Mouse (Mus musculus) liver, adult (tissue): Measurements from ENCODE around the gene Zbtb2.

Experiments
- GATA4 ChIP-seq: IDR thresholded peaks from 2 replicates; pipeline ENCODE4 v1.6.1; 2014; ENCODE audit warnings: mild to moderate bottlenecking, low read length; ENCODE audit not compliant: insufficient replicate concordance

Zbtb2 gene

GRCm38 (mm10) chr10:4387701-4388383 lies at the start of gene Zbtb2:
TSS of gene Zbtb2 (minus strand) at chr10:4388108.
- no peak for TF ChIP-seq GATA4

- TF ChIP-seq GATA4 = no peak
These were observed 47.5 kb upstream of the Zbtb2 start for GRCm38 (mm10) chr10:4435416-4435815.

- no peak for TF ChIP-seq GATA4
These were observed 45.3 kb upstream of the Zbtb2 start for GRCm38 (mm10) chr10:4432996-4433755.

GRCm38 (mm10) chr10:4432123-4432931 lies 44.4 kb upstream of the Zbtb2 start, which contains the start of the genes Rmnd1 and Armt1:
TSS of gene Rmnd1 (minus strand) at chr10:4432388.
TSS of gene Armt1 (plus strand) at chr10:4432467.
- TF ChIP-seq GATA4 = no peak

GRCm38 (mm10) chr10:4431746-4432122 lies 43.8 kb upstream of the Zbtb2 start:
- TF ChIP-seq GATA4 = no peak

GRCm38 (mm10) chr10:4430826-4431225 lies 42.9 kb upstream of the Zbtb2 start:
- TF ChIP-seq GATA4 = no peak

- no peak for TF ChIP-seq GATA4
These were observed 42.5 kb upstream of the Zbtb2 start for GRCm38 (mm10) chr10:4430399-4430798.

- no peak for TF ChIP-seq GATA4
These were observed 37.3 kb upstream of the Zbtb2 start for GRCm38 (mm10) chr10:4425245-4425644.

- TF ChIP-seq GATA4 = no peak
These were observed 19.3 kb upstream of the Zbtb2 start for GRCm38 (mm10) chr10:4407191-4407590.

GRCm38 (mm10) chr10:4405511-4405910 lies 17.6 kb upstream of the Zbtb2 start:
- no peak for TF ChIP-seq GATA4

GRCm38 (mm10) chr10:4404895-4405491 lies 17.1 kb upstream of the Zbtb2 start:
- no peak for TF ChIP-seq GATA4

- TF ChIP-seq GATA4 = no peak
These were observed 10.2 kb upstream of the Zbtb2 start for GRCm38 (mm10) chr10:4398058-4398457.

GRCm38 (mm10) chr10:4395321-4395720 lies 7.4 kb upstream of the Zbtb2 start:
- no peak for TF ChIP-seq GATA4

GRCm38 (mm10) chr10:4391851-4392250 lies 3.9 kb upstream of the Zbtb2 start:
- no peak for TF ChIP-seq GATA4

- no peak for TF ChIP-seq GATA4
These were observed 3.2 kb upstream of the Zbtb2 start for GRCm38 (mm10) chr10:4391076-4391475.
